Mouse (Mus musculus) ES-CJ7 (cell line): ENCODE measurements at regions not wholly inside any gene's neighbourhood (a gene's known extent, or its start where the extent isn't known, plus 50 kb on each side); places are given as distances from the start of the nearest gene placed in this dataset.

Source experiments
- DNase-seq: peaks from one replicate; pipeline ENCODE4 v3.0.0; 2011; ENCODE audit warnings: low read depth, low spot score

DNA sequence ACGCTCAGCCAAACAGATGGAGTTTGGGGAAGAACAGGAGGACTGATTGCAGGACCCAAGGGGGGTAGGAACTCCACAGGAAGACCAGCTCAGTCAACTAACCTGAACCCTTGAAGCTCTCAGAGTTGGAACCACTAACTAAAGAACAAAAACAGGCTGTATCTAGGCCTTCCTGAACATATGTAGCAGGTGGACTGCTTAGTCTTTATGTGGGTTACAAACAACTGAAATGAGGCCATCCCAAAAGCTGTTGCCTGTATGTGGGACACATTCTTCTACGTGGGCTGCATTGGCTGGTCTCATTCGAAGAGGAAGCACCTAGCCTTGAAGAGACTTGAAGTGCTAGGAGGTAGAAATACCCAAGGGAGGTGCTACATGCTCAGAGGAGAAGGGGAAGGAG is 364.2 kb downstream of the Sgo2b start:
- no peak for DNase-seq

DNA sequence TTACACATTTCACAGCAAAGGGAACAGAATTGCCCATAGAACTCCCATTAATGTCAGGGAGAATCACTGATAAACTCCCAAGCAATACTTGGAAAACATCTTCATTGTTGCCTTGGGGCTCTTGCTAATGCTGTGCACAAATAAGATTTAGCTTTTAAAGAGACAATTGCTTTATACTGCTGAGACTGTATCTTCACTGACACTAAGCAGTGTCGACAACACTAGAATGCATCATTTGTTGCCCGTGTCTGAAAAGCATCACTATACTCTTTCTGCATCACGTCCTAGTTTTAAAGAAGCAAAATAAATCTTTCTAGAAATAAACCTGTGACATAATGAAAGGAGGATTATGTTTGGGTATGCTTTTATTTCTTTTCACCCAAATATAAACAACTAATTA is 377.5 kb downstream of the Sgo2b start:
- no peak for DNase-seq

DNA sequence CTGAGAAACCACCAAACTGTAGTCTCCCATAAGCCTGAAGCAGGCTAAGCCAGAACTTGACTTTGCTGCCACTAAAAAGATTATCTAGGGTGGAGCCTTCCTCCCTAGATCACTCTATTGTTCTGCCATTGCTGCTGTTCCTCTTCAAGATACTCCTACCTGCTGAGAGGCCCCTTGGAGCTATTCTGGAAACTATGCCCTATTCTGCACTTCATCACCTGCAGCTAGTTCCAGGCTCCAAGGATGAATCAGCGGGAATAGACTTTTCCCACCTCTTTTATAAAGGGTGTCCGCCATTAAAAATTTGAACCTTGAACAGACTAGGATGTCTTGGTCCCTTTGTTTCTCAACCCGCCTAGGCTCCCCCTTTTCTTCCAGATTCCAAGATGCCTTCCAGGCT is 412.8 kb downstream of the Sgo2b start:
- DNase-seq: peak; percentile 67

DNA sequence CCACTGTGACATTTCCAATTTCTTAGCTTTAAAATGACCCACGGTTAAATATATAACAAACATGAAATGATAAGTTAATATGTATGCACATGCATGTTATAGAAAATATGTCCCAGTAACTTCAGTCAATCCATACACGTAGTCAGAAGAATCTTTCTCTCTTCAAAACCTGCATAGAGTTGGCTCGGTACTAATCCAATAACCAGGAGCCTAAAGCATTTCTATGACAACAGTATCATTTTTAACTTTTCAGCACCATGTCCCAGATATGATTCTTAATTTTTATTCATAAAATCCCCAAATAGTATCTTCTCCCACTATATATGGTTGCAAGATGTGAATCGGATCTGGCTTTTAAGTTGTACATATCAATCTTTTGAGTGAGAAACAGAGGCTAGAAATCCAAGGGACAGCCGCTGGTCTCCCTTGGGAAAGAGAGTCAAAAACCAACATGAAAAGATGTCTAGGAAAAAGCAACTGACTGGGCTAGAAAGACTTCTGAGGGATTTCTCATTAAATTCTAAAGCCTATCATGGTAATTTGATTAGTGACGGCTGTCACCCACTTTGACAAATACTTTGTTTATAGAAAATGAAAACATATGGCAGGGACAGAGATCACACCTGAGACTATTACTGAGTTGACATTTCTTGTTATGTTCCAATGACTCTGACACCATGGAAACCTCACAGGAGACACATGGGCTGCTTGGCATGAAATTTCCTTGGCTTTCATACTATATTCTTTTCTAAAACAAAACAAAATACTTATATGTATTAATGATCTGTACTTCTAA is 422.1 kb downstream of the Sgo2b start:
- DNase-seq: no peak
